ENCODE assay signal across 8 mouse cellular contexts in the genomic region with DNA sequence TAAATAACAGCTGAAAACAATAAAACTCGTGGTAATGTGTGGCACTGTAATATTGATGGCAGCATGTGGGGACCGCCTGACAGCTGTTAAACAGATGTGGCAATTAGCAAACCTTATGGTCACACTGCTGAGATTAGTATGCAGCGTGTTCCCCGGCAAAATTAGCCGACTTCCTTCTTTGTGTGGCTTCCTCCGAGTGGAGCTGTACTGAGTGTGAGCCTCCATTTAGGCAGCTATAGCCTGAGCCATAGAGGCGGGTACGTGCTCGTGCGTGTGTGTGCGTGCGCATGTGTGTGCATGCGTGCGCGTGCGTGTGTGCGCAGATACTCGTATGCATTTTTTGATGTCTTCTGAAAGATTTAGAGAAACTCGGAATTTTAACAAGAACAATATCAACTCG. TPM values are rescaled to one million over a fixed set of nuclear protein-coding genes. Genes with fewer than 3 reads are reported as not detected.
DNase-seq lines count a peak whose midpoint lies in the region; ATAC-seq and TF ChIP-seq lines count a peak whose summit lies in the region.

No protein-coding gene starts in this region.

- no peak for TF ChIP-seq CTCF in brain, embryonic 14.5 days (IDR thresholded peaks at IDR 0.05; ENCODE audit: borderline replicate concordance, extremely low read depth, insufficient read depth, insufficient read length)

- 0 out of 2 replicates have a peak overlapping the region, but pooled peaks have one; percentile 3 for H3K4me2 ChIP-seq in heart, embryonic 15.5 days
- peak overlapping the region; percentile 40 for H3K4me2 ChIP-seq in limb, embryonic 15.5 days

- H3K4me3 ChIP-seq in heart, embryonic 15.5 days = no peak overlapping the region
- H3K4me3 ChIP-seq in limb, embryonic 15.5 days = peak overlapping the region; percentile 23

- ATAC-seq in heart, embryonic 15.5 days (replicated peaks; ENCODE audit: insufficient number of reproducible peaks, insufficient read depth, low FRiP score, low read depth) = no peak
- peak; percentile 61; the same call in 1 of the 2 replicates for ATAC-seq in limb, embryonic 15.5 days (ENCODE audit: insufficient number of reproducible peaks, low FRiP score, low TSS enrichment, low read depth)

- no peaks in the 10 kb centered on the region for H3K9me3 ChIP-seq in heart, embryonic 15.5 days (replicated peaks)
- H3K9me3 ChIP-seq in limb, embryonic 15.5 days = no peaks in the 10 kb centered on the region

- DNase-seq in heart, adult 8-10 months (ENCODE audit: low spot score) = peak; percentile 42
- no peak for DNase-seq in heart, postnatal 4 days
- peak; percentile 67 for DNase-seq in brain, embryonic 14.5 days (ENCODE audit: low read depth)
- DNase-seq in frontal cortex, postnatal 25 days (ENCODE audit: low spot score in 2 of 2) = no peak
- no peak for DNase-seq in ovary, postnatal 36 days (ENCODE audit: low spot score)
- no peak for DNase-seq in thymus, postnatal 25 days

- peak overlapping the region; percentile 24; the same call in 1 of the 2 replicates for H3K27ac ChIP-seq in heart, embryonic 15.5 days
- H3K27ac ChIP-seq in limb, embryonic 15.5 days = peak overlapping the region; percentile 3; the same call in 1 of the 2 replicates

- TF ChIP-seq POLR2A in brain, embryonic 14.5 days (IDR thresholded peaks at IDR 0.05; ENCODE audit: borderline replicate concordance, extremely low read depth, insufficient read depth, insufficient read length, poor library complexity, severe bottlenecking) = no peak

- no peak overlapping the region for H3K9ac ChIP-seq in heart, embryonic 15.5 days
- no peak overlapping the region for H3K9ac ChIP-seq in limb, embryonic 15.5 days

- 68% methylated on average over 20 of the region's 20 CpGs for WGBS in heart, embryonic 15.5 days
- WGBS in limb, embryonic 15.5 days = 34% methylated on average over 20 of the region's 20 CpGs

- no peaks in the 10 kb centered on the region for H3K27me3 ChIP-seq in heart, embryonic 15.5 days
- H3K27me3 ChIP-seq in limb, embryonic 15.5 days = no peaks in the 10 kb centered on the region; the same call in 1 of the 2 replicates

- no peaks in the 10 kb centered on the region for H3K4me1 ChIP-seq in heart, embryonic 15.5 days (replicated peaks)
- peaks cover 10% of the 10 kb centered on the region for H3K4me1 ChIP-seq in limb, embryonic 15.5 days

- H3K36me3 ChIP-seq in heart, embryonic 15.5 days = no peaks in the 10 kb centered on the region
- no peaks in the 10 kb centered on the region for H3K36me3 ChIP-seq in limb, embryonic 15.5 days

RNA-seq across cellular contexts. Expression of a gene that starts 53.4 kb away (rescaled TPM):
- total RNA-seq in heart, adult 8-10 months (2022) = 1 to 10 TPM; 6.4 to 8.6 (median 7.9) TPM
- total RNA-seq in heart, postnatal 4 days (2021) = 10 to 100 TPM; 12.2 to 13.3 TPM
- polyA plus RNA-seq in brain, embryonic 14.5 days (2012; rRNA removed) = 34.7 and 37.9 TPM in 2 replicates
- 13.2 and 17.5 TPM in 2 replicates for polyA plus RNA-seq in heart, embryonic 15.5 days (2015; fragmentation: Nextera tagmentation; extraction: Ambion mirVana)
- polyA plus RNA-seq in limb, embryonic 15.5 days (2015; fragmentation: Nextera tagmentation; extraction: Ambion mirVana) = 45.9 and 48.6 TPM in 2 replicates

Comparison
In these comparisons a context has a peak if more than half of its experiments do, and no peak if none do; other contexts are left out.
1. DNase-seq: peak in heart, adult 8-10 months (single experiment) and brain, embryonic 14.5 days (single experiment); none in heart, postnatal 4 days (single experiment), frontal cortex, postnatal 25 days (0 of 2), ovary, postnatal 36 days (single experiment) and thymus, postnatal 25 days (single experiment).